Mouse (Mus musculus) erythroblast, embryonic 14.5 days (primary cell): ENCODE data around the gene Slc35e2. TPM values are rescaled to one million over a fixed set of nuclear protein-coding genes. Genes with fewer than 3 reads are reported as not detected.

ENCODE experiments used
- H3K27me3 ChIP-seq: 2 replicates; pipeline ENCODE4 v1.6.1; 2012; ENCODE audit warnings: inconsistent platforms; ENCODE audit not compliant: control insufficient read depth
- H3K36me3 ChIP-seq: 2 replicates; pipeline ENCODE4 v1.6.1; 2012; ENCODE audit warnings: mild to moderate bottlenecking, inconsistent platforms; ENCODE audit not compliant: control insufficient read depth
- H3K4me1 ChIP-seq: 2 replicates; pipeline ENCODE4 v1.6.1; 2012; ENCODE audit warnings: inconsistent platforms; ENCODE audit not compliant: control insufficient read depth
- H3K4me3 ChIP-seq: replicated peaks from 2 replicates; pipeline ENCODE3; 2012; ENCODE audit warnings: moderate library complexity, mild to moderate bottlenecking, inconsistent platforms
- H3K9me3 ChIP-seq: 2 replicates; pipeline ENCODE4 v1.6.1; 2012; ENCODE audit warnings: low read length, inconsistent platforms, mixed read lengths; ENCODE audit not compliant: control insufficient read depth
- GATA1 ChIP-seq: IDR thresholded peaks from 2 replicates; pipeline ENCODE4 v1.6.1; 2012; ENCODE audit warnings: low read length, inconsistent platforms, mixed read lengths
- TAL1 ChIP-seq: IDR thresholded peaks from 3 replicates; pipeline ENCODE4 v1.6.1; 2012; ENCODE audit warnings: low read length, inconsistent platforms, mixed read lengths
- polyA plus RNA-seq: library from polyadenylated mRNA; stranded (reverse); fragments of >175 nt; gene quantifications from 2 replicates; pipeline ENCODE4 v1.2.3, GENCODE M21; 2012

The Slc35e2 gene
- 0.09 and 0.12 TPM in 2 replicates for polyA plus RNA-seq

GRCm38 (mm10) chr4:155601091-155601996 lies at the start of gene Slc35e2:
Gene Slc35e2, plus strand, starts transcription at chr4:155601416.
- TF ChIP-seq GATA1 = no peak
- TF ChIP-seq TAL1 = no peak
- H3K9me3 ChIP-seq = no peaks in the 10 kb centered on the region
- H3K4me3 ChIP-seq = peak within 1 kb of the TSS; percentile 97
- H3K36me3 ChIP-seq = peaks cover 32% of the 10 kb centered on the region
- no peaks in the 10 kb centered on the region for H3K27me3 ChIP-seq
- peaks cover 74% of the 10 kb centered on the region for H3K4me1 ChIP-seq

DNA sequence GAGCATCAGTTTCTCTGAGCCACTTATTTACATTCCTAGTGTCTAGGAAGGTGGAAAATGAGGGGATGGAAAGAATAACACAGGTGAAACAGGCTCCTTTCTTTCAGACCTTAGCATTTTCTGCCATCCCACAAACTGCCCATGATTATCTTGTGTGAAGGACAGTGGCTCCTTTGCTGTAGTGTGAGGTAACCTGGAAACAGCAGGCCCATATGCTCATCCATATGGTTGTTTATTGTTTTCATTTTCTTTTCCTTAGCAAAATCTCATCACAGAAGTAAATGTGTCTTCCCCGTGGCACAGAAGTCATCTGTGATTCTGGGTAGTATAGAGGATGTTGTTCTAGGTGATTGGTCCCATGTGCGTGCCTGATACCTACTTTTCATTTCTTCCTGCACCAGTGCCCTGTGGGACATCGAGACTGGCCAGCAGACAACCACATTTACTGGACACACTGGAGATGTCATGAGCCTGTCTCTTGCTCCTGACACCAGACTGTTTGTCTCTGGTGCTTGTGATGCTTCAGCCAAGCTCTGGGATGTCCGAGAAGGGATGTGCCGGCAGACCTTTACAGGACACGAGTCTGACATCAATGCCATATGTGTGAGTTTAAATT lies 48.2 kb upstream of the Slc35e2 start:
- peaks cover 4% of the 10 kb centered on the region; the same call in 1 of the 2 replicates for H3K4me1 ChIP-seq
- no peaks in the 10 kb centered on the region for H3K27me3 ChIP-seq
- no peak overlapping the region for H3K4me3 ChIP-seq
- TF ChIP-seq TAL1 (no peak), GATA1 (no peak)
- H3K36me3 ChIP-seq = peaks cover 90% of the 10 kb centered on the region
- no peaks in the 10 kb centered on the region for H3K9me3 ChIP-seq

GRCm38 (mm10) chr4:155554880-155555279 lies 46.3 kb upstream of the Slc35e2 start:
- H3K9me3 ChIP-seq = no peaks in the 10 kb centered on the region
- H3K27me3 ChIP-seq = no peaks in the 10 kb centered on the region
- TF ChIP-seq TAL1 (no peak), GATA1 (no peak)
- no peak overlapping the region for H3K4me3 ChIP-seq
- H3K4me1 ChIP-seq = peaks cover 7% of the 10 kb centered on the region
- H3K36me3 ChIP-seq = peaks cover 95% of the 10 kb centered on the region

GRCm38 (mm10) chr4:155555464-155555863 lies 45.8 kb upstream of the Slc35e2 start:
- no peak for TF ChIP-seq GATA1
- TF ChIP-seq TAL1 = no peak
- no peak overlapping the region for H3K4me3 ChIP-seq

GRCm38 (mm10) chr4:155559454-155559853 lies 41.8 kb upstream of the Slc35e2 start:
- peaks cover 31% of the 10 kb centered on the region for H3K4me1 ChIP-seq

More at GRCm38 (mm10) chr4:155555464-155555863, 45.8 kb upstream of the Slc35e2 start:
- Histone ChIP-seq H3K9me3 (no peaks in the 10 kb centered on the region), H3K4me1 (peaks cover 7% of the 10 kb centered on the region), H3K36me3 (peaks cover 97% of the 10 kb centered on the region), H3K27me3 (no peaks in the 10 kb centered on the region)

DNA sequence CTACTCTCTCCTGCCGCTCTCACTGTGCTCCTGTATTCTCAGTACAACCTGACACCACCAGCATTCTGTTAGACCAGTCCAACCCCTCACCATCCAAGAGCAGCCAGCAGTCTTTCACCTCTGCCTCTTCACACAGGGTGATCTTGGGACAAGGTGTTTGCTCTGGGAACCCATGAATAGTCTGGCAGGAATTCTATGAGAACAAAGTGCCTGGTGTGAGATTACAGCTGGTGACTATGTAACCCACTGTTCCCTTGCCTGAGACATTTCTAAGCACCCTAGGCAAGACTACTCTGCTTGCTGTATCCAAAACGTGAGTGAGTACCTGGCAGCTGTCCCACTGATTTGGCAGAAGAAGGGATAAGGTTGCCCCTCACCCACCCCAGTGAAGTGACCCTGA lies 40.3 kb upstream of the Slc35e2 start:
- H3K4me1 ChIP-seq = peaks cover 39% of the 10 kb centered on the region
- H3K36me3 ChIP-seq = peaks cover 54% of the 10 kb centered on the region
- H3K27me3 ChIP-seq = no peaks in the 10 kb centered on the region
- no peak for TF ChIP-seq TAL1
- TF ChIP-seq GATA1 = no peak
- H3K4me3 ChIP-seq = no peak overlapping the region
- no peaks in the 10 kb centered on the region for H3K9me3 ChIP-seq

More at GRCm38 (mm10) chr4:155559454-155559853, 41.8 kb upstream of the Slc35e2 start:
- Histone ChIP-seq H3K36me3 (peaks cover 69% of the 10 kb centered on the region), H3K4me3 (no peak overlapping the region), H3K27me3 (no peaks in the 10 kb centered on the region), H3K9me3 (no peaks in the 10 kb centered on the region)
- TF ChIP-seq TAL1 (no peak), GATA1 (no peak)

DNA sequence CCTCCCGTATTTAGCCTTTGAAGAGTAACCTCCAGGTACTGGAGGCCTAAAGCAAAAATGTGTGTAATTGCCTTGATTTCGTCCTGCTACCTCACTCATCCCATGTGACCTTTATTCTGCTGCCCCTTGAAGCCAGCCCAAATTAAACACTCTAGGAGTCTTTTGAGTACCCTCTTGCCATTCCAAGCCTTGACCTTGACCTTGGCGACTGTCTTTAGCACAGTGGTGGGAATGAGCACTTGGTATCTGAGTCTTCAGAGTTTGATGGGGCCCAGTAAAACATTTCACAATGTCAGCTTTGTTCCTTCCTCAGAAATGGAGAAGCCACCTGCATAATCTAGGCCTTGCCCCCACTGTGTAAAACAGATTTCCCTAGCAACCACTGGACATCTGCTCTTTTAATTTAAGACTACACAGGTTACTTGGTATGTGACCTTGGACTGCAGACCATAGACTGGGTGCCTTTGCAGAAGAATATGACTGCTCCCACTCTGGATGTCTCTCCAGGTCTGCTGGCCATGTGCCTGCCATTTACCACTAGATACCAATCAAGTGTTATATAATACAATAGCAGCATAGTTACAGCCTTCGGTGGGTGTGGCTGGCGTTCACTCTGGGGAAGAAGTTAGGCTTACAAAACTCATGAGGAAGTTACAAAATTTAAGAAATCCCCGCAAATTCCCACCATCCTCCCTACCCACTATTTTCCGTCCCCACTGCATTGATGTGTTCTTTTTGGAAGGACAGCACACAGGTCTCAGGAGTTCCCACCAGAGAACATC lies 39.4 kb upstream of the Slc35e2 start, which contains the start of gene Nadk:
Nadk (plus strand) TSS at position 718 of the 782 bp plus-strand sequence.
- Histone ChIP-seq H3K36me3 (peaks cover 48% of the 10 kb centered on the region), H3K27me3 (no peaks in the 10 kb centered on the region), H3K4me1 (peaks cover 45% of the 10 kb centered on the region), H3K9me3 (no peaks in the 10 kb centered on the region), H3K4me3 (peak within 1 kb of the TSS; percentile 94)
- no peak for TF ChIP-seq GATA1
- TF ChIP-seq TAL1 = no peak

DNA sequence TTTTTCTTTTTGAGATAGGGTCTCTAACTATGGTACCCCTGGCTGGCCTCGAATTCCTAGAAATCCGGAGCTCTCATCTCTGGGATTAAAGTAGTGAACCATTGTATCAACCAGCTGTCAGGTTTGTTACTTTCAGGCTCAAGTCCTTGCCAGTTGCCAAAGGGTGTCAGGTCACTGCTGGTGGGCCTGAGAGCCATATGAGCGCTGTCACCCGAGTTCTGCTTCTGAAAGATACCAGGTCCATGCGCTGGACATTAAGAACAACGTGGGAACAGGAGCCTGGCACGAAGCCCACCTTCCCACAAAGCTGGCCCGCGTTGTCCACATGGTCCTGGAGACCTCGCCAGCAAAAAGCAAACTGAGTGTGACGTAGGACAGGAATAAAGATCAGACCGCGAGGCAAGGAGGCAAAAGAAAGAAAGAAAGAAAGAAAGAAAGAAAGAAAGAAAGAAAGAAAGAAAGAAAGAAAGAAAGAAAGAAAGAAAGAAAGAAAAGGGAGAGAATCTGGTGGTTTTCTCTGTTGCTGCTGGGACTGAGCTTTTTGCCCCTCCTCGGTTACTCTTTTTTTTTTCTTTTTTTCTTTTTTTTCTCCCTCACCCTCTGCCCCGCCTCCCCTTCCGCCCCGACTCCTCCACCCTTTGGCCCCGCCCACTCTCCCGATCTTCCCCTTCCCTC lies 38.4 kb upstream of the Slc35e2 start:
- Histone ChIP-seq H3K4me1 (peaks cover 45% of the 10 kb centered on the region), H3K36me3 (peaks cover 39% of the 10 kb centered on the region), H3K27me3 (no peaks in the 10 kb centered on the region), H3K4me3 (peak overlapping the region; percentile 94), H3K9me3 (no peaks in the 10 kb centered on the region)
- no peak for TF ChIP-seq GATA1
- no peak for TF ChIP-seq TAL1
